Mouse (Mus musculus): ENCODE data around the gene Magi2.

The Magi2 gene

GRCm38 (mm10) chr5:20359021-20359420, 1132.2 kb downstream of the Magi2 start:
- DNase-seq (ENCODE audit: low spot score in 2 of 2) = no peak

GRCm38 (mm10) chr5:20362154-20362553, 1135.3 kb downstream of the Magi2 start:
- DNase-seq (ENCODE audit: low spot score in 2 of 2) = no peak

DNA sequence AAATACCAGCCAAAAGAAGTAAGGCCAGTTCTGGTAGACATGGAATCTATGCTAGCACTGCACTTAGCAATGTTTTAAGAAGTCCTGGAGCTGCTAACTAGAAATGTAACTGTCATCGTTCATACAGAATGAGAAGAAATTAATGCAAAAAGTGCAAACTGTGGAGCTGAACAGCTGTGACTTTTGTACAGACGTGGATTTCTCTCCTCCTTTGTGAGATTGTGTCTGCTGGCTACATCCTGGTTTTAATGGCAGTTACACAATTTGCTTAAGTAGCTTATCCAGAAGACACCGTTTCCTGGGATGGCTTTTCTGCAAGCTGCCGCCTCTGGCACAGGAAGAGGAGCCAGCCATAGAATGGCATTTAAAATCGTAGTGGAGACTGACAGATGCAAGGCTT, 1136.4 kb downstream of the Magi2 start:
- no peak for DNase-seq (ENCODE audit: low spot score in 2 of 2)

DNA sequence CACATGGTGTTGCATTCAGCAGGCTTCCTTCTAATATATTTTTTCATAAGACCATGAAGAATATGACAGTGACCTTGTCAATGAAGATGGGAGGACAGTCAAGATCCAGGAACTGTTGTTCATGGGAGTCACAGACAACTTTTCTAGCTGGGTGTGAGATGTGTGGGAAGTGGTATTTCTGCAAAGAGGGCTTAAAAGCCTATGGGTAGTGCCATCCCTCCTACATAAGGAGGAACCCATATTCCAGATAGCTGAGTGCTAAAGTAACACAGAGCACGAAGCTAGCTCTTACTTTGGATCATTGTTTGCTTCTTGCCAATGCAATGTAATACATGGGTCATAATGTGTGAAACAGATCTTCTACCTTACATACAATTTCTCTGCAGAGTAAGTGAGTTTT, 1146.8 kb downstream of the Magi2 start:
- no peak for DNase-seq (ENCODE audit: low spot score in 2 of 2)

DNA sequence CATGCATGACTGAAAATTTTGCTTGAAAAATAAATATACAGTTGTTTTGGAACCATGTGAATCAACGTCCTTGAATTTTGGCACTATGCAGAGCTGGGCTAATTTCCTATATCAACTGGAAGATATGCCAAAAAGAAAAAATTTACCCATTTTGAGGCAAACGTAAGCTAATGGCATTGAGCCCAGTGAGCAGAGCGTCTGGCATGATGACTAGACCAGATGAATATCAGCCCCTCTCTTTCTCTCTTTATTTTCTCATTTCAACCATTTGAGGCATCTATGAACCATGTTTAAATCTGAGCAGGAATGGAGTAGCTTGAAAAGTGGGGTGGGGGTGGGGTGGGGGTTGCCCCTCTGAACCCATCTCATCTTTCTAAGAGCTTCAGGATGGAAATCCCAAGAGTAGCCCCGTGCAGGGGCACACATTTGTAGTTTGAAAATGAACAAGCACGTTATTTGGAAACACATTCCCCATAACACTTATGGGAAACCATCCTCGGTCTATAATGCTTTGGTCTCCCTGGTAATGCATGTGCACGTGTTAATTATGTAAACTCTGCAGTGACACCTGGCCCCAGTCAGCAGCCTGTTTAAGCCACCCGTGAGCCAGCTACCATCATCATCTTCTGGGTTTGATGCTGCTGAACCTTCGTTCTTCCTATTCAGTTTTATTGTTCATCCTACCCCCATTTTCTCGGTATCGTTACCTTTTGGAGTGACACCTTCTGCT, 1151.4 kb downstream of the Magi2 start:
- no peak for DNase-seq (ENCODE audit: low spot score in 2 of 2)

DNA sequence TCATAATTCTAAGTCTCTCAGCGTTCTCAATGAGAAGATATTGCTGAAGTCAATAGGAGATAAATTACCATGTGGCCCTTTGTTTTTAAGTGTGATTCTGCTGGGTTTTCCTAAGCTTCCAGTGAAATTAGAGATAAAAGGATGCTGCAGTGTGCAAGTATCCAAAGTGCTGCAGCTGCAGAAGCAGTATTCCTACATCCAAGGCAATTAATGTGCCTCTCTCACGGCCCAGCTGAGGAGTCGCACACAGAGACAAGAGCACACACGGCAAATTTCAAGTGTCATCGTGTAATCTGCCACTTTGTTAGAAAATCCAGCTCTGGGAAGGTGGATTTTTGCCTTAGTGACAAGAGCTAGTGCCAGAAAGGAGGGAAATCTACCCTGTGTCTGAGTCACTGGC, 1177.7 kb downstream of the Magi2 start:
- no peak for DNase-seq (ENCODE audit: low spot score in 2 of 2)

DNA sequence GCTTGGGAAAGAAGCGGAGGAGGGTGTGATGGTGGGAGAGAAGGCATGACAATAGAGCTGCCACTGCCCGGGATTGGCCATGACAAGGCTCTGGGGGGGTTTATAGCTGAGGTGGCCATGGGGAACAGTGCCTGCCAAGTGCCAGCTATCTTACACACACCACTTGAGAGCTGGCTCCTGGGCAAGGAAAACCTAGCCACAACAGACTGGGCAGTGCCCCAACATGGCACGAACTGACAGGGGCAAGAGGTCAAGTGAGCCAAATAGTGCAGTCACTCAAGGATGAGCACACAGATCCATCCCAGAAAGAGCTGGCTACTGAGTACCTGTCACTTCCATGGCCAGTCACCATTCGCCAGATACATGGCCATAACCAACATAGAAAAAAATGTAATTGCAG, 1179.8 kb downstream of the Magi2 start:
- peak; percentile 51 to 64 for DNase-seq (ENCODE audit: low spot score in 2 of 2)

DNA sequence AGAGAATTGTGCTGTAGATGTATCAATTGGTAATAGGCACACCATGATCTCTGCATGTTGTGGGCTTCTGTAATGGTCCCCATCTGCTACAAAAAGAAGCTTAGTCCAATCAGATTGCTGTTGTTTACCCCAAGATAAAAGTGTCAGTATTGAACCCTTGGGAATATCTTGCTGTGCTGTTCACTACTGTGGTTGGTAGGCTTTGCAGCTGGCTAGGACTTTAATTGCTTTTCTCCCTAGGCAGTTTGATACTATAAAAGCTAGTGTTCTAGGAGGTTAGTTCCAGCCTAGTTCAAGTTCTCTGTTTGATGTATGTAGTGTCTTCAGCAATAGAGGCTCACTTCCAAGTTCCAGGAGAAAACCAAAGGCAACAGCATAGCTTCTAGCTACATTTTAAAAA, 1188.5 kb downstream of the Magi2 start:
- DNase-seq (ENCODE audit: low spot score in 2 of 2) = no peak

GRCm38 (mm10) chr5:20417348-20417747, 1190.5 kb downstream of the Magi2 start:
- no peak for DNase-seq (ENCODE audit: low spot score in 2 of 2)

DNA sequence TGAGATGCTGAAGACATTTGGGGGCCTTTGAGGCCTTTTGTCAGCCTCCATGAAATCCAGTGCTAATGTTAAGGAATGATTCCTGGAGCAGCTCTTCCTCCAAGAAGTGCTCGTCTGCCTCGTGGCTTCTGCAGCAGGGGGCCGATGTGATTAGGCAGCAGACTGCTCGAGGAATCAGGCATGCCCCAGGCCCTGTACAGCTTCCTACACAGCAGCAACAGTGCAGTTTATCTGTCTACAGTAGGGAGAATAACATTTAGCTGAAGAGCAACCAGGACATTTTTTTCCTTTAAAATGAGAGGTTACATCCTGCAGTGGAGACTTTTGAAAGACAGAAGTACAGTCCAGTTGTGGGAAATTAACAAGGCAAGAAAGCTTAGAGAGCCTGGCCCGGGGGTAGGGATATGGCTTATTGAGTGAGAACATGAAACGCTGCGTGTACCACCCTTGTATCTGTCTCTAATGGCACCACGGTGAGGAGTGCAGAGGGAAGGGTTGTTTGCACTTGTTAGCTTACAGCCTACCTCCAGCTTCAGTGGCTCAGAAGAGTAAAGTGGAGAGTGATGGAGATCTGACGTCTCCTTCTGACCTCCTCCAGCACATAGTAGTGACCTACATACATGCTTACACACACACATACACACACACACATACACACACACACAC, 1205.4 kb downstream of the Magi2 start:
- DNase-seq (ENCODE audit: low spot score in 2 of 2) = no peak

DNA sequence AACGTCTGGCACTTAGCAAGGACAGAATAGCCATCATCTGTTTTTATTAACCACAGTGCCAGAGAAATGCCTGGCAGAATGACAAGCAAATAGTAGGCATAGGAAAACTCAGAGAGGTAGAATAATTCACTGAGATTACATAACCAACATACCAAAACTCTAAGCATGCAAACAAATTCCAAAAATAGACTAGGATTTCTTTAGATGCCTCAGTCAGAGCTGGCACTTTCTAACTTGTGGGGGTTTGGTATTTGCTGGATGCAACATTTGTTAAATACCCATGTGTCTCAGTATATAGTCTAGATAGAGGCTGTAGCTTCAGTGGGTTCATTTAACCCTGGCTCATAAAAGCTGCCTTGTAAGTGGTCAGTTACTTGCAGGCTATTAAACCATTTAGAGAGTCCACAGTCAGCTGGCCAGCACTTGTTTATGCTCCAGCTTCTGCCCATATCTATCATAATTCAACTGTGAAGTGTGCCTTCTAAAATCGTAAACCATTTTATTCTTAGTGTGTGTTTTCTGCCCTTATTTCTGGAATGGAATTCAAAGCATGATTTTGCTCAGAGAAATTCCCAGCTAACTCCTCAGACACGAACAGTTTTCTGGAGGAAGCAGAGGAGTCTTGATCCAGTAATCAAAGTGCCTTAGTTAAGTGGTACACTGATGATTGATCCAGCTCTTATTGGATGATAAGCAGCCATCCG, 1219.8 kb downstream of the Magi2 start:
- peak in 1 of 2 experiments; percentile 1 for DNase-seq (ENCODE audit: low spot score in 2 of 2)

GRCm38 (mm10) chr5:20456106-20456505, 1229.3 kb downstream of the Magi2 start:
- no peak for DNase-seq (ENCODE audit: low spot score in 2 of 2)

DNA sequence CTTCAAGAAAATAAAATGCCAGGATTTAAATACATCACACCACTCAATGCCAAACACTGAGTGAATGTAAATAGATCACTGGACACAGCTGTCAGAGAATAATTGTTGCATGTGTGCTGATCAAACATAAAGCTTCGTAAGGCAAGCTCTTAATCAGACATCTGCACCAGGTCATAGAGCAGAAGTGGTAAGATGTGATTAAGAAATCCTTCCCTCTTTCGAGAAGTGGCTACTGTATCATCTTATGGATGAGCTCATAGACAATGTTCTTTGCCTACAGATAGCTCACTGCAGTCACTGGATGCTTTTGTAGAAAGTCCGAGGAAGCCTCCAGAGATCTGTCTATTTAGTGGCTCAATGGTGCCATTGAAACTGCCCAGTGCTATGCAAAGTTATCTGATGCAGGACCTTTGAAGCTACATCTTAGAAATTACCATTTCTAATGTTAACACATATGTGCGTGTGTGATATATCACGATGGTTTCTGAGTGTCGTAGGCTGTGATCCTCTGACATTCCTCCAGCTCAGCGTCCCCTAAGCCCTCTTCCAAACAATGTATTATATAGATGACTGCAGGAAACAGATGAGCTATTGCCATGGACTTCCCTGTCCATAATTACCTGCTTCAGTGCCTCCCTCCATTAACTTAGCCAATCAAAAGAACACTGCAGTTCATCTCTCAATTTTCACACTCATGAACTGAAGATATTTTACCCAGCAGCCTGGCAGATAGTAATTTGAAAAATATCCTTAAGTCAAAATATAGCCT, 1231.1 kb downstream of the Magi2 start:
- no peak for DNase-seq (ENCODE audit: low spot score in 2 of 2)

- no peak for DNase-seq (ENCODE audit: low spot score in 2 of 2)
Measured at GRCm38 (mm10) chr5:20461709-20462108, 1234.9 kb downstream of the Magi2 start.

DNA sequence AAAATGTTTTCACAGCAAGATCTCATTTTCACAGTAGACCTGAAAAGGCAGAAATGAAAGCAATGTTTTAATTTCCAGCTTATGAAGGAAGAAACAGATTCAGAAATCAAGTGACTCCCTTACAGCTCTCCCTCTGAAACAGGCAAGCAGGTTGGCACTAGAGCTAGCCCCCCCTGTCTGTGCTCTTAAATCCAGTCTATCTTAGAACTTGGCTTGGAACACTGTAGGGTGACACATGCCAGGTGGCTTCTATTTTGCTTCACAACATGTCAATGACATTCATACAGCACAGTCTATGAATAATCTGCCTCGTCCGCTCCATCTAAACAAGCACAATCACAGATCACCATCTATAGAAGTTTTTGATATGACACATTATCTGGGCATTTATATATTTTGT, 1235.5 kb downstream of the Magi2 start:
- peak; percentile 16 to 36 for DNase-seq (ENCODE audit: low spot score in 2 of 2)

DNA sequence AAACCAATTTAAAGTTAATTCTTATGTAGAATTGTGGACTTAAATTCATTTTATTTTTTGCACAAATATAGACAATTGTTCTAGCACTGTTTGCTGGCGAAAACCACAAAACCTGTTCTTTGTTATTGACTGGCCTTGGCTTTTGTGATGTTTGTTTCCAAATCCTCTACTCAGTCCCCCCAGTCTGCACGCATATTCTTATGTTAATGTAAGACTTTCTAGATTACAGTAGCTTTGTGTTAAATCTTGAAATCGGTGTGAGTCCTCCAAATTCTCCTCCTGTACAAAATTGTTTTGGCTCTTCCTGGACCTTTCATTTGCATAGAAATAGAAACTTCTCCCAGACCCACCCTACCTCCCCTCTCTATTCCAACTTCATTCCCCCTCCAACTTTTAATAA, 1242.9 kb downstream of the Magi2 start:
- no peak for DNase-seq (ENCODE audit: low spot score in 2 of 2)

GRCm38 (mm10) chr5:20470466-20470865, 1243.6 kb downstream of the Magi2 start:
- DNase-seq (ENCODE audit: low spot score in 2 of 2) = peak in 1 of 2 experiments; percentile 3

GRCm38 (mm10) chr5:20484505-20484904, 1257.7 kb downstream of the Magi2 start:
- no peak for DNase-seq (ENCODE audit: low spot score in 2 of 2)

DNA sequence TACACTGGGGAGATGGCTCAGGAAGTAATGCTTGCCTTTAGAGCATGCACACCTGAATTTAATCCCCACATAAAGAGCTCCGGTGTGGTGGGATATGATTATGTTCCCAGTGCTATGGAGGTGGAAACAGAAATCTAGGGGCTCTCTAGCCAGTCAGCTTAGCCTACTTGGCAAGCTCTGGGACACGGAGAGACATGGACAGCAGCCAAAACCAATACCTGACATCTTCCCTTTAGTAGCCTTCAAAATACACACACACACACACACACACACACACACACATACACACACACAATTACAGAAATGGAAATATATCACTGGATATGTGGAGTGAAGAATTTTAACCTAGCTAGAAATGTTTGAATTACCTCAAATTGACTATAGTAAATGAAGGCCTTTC, 1265.1 kb downstream of the Magi2 start:
- no peak for DNase-seq (ENCODE audit: low spot score in 2 of 2)

DNA sequence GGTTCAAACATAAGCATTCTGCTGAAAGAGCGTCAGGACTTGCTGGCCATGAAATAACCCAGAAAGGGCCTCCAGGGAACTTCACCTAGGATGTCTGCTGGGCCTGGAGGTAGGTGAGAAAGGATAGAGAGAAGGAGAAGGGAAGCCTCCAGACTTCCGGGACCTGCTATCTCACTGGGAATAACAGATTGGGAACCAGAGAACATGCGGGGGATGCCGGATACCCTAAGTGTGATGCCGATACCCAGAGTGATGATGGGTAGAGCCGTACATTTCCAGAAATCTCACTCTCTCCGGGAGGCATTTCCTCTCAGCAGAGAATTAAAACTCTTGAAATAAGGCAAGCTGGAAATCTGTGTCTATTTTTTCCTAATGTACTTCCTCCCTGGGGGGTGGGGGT, 1265.8 kb downstream of the Magi2 start:
- DNase-seq (ENCODE audit: low spot score in 2 of 2) = no peak

DNA sequence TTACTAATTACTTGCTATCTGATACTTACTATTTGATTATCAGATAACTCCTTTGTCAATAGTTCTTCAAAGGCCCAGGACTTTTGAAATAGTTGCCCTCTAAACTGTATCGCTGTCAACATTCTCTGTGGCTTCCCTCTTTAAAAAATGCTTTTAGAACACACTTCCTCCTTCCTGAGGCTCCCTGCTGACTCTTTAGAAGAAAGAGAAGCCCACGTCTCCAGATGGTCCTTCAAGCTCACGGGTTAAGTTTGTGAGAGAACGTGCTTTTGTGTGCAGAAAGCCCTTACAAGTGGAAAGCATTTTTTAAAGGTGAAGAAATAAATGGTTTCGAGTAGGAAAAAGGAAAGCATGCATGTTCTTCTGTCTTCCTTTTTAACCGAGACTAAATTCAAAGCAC, 1267.2 kb downstream of the Magi2 start:
- no peak for DNase-seq (ENCODE audit: low spot score in 2 of 2)

GRCm38 (mm10) chr5:20496924-20497323, 1270.1 kb downstream of the Magi2 start:
- DNase-seq (ENCODE audit: low spot score in 2 of 2) = no peak
